Mouse (Mus musculus) subcutaneous adipose tissue, adult 2 months (tissue): Measurements from ENCODE around the gene Trim54. TPM values are rescaled to one million over a fixed set of nuclear protein-coding genes. Genes with fewer than 3 reads are reported as not detected.

Experiments
- polyA plus RNA-seq: library from polyadenylated mRNA; depleted of rRNA; stranded (reverse); fragments of >200 nt; gene quantifications from 2 replicates; pipeline ENCODE4 v1.2.3, GENCODE M21; 2012; ENCODE audit warnings: low replicate concordance; rRNA removed

Gene Trim54
- not detected in 2 replicates for polyA plus RNA-seq

GRCm38 (mm10) chr5:31116354-31116753 lies at the start of gene Trim54:
Gene Trim54, plus strand, starts transcription at chr5:31116712.

GRCm38 (mm10) chr5:31105814-31106335 lies 10.6 kb upstream of the Trim54 start, which contains the start of gene Dnajc5g:
Gene Dnajc5g, plus strand, starts transcription at chr5:31106285.

GRCm38 (mm10) chr5:31108000-31108490 lies 8.5 kb upstream of the Trim54 start, which contains the start of gene Slc30a3:
Gene Slc30a3, minus strand, starts transcription at chr5:31108237.

GRCm38 (mm10) chr5:31138241-31138967 lies 21.9 kb downstream of the Trim54 start, which contains the start of gene Ucn:
Gene Ucn, minus strand, starts transcription at chr5:31138829.

GRCm38 (mm10) chr5:31154152-31154553 lies 37.6 kb downstream of the Trim54 start, which contains the start of gene Mpv17:
Gene Mpv17, minus strand, starts transcription at chr5:31154251.

GRCm38 (mm10) chr5:31179766-31180630 lies 63.5 kb downstream of the Trim54 start, which contains the start of the genes Gm29609 and Gtf3c2:
Gene Gm29609, minus strand, starts transcription at chr5:31179911.
Gene Gtf3c2, minus strand, starts transcription at chr5:31180144.

Other genes with a start within 250 kb of the Trim54 start
- gene Tmem214, start 248.7 kb upstream of the Trim54 start, polyA plus RNA-seq, result 80.9 and 122 TPM in 2 replicates
- 7.7 and 21.6 TPM in 2 replicates for gene Agbl5, start 228.0 kb upstream of the Trim54 start, polyA plus RNA-seq
- 286 and 295 TPM in 2 replicates for gene Ost4, start 208.9 kb upstream of the Trim54 start, polyA plus RNA-seq
- 32.9 and 197 TPM in 2 replicates for gene Emilin1, start 203.3 kb upstream of the Trim54 start, polyA plus RNA-seq
- gene Khk, start 195.3 kb upstream of the Trim54 start, polyA plus RNA-seq, result 35.3 and 66.7 TPM in 2 replicates
- 1.1 and 6.2 TPM in 2 replicates for gene Cgref1, start 171.1 kb upstream of the Trim54 start, polyA plus RNA-seq
- gene Preb, start 156.4 kb upstream of the Trim54 start, polyA plus RNA-seq, result 289 and 327 TPM in 2 replicates
- gene Tcf23, start 148.1 kb upstream of the Trim54 start, polyA plus RNA-seq, result 0.69 and 25.8 TPM in 2 replicates
- 209 and 273 TPM in 2 replicates for gene Atraid, start 68.4 kb upstream of the Trim54 start, polyA plus RNA-seq
- 40.4 and 53.2 TPM in 2 replicates for gene Slc5a6, start 67.8 kb upstream of the Trim54 start, polyA plus RNA-seq
- gene Cad, start 61.9 kb upstream of the Trim54 start, polyA plus RNA-seq, result 21.5 and 75.0 TPM in 2 replicates
- gene Dnajc5g, start 10.4 kb upstream of the Trim54 start, polyA plus RNA-seq, result not detected in 2 replicates
- 0.12 TPM in 1 of 2 replicates, not detected in the other for gene Slc30a3, start 8.5 kb upstream of the Trim54 start, polyA plus RNA-seq
- not detected in 2 replicates for gene Ucn, start 22.1 kb downstream of the Trim54 start, polyA plus RNA-seq
- 163 and 250 TPM in 2 replicates for gene Mpv17, start 37.5 kb downstream of the Trim54 start, polyA plus RNA-seq
- gene Gm29609, start 63.2 kb downstream of the Trim54 start, polyA plus RNA-seq, result 4.4 and 5.4 TPM in 2 replicates
- 57.4 and 85.2 TPM in 2 replicates for gene Gtf3c2, start 63.4 kb downstream of the Trim54 start, polyA plus RNA-seq
- gene Snx17, start 76.5 kb downstream of the Trim54 start, polyA plus RNA-seq, result 108 and 112 TPM in 2 replicates
- gene Eif2b4, start 76.7 kb downstream of the Trim54 start, polyA plus RNA-seq, result 39.2 and 59.8 TPM in 2 replicates
- gene Zfp513, start 85.6 kb downstream of the Trim54 start, polyA plus RNA-seq, result 34.3 and 47.6 TPM in 2 replicates
- gene Ppm1g, start 104.0 kb downstream of the Trim54 start, polyA plus RNA-seq, result 30.0 and 90.9 TPM in 2 replicates
- 140 and 206 TPM in 2 replicates for gene Nrbp1, start 124.2 kb downstream of the Trim54 start, polyA plus RNA-seq
- 0.27 and 0.57 TPM in 2 replicates for gene Gm9970, start 124.5 kb downstream of the Trim54 start, polyA plus RNA-seq
- gene Krtcap3, start 135.0 kb downstream of the Trim54 start, polyA plus RNA-seq, result 9.7 and 58.7 TPM in 2 replicates
- gene Ift172, start 174.4 kb downstream of the Trim54 start, polyA plus RNA-seq, result 40.7 and 63.3 TPM in 2 replicates
- 7.7 and 46.5 TPM in 2 replicates for gene Fndc4, start 179.4 kb downstream of the Trim54 start, polyA plus RNA-seq
- 0.21 and 0.28 TPM in 2 replicates for gene Gckr, start 180.7 kb downstream of the Trim54 start, polyA plus RNA-seq